Mouse (Mus musculus) c-Kit-positive CD71-positive TER-119-positive erythroid progenitor cells, embryonic 14.5 days (primary cell): ENCODE results near the gene Casz1.

ENCODE experiments used
- DNase-seq: peaks from one replicate; pipeline ENCODE4 v3.0.0-alpha.2; 2013; ENCODE audit warnings: low spot score

The Casz1 gene

DNA sequence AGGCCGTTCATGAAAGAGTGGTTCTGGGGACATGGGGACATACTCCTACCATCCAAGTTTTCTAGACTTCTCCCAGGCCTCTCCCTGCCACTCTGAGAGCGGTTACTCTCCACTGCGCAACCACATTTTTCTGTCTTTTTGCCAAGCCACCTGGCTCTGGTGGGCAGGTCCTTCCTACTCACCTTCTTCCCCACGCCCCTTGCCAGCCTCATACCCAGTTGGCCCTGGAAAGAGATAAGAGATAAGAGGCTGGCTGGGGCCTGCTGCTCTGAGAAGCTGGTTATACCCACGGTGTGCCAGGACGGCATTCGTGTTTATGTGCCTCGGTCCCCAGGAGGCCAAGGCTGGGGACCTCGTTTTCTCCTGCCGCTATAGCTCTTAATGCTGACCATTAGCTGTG is 102.6 kb downstream of the Casz1 start:
- DNase-seq: no peak

DNA sequence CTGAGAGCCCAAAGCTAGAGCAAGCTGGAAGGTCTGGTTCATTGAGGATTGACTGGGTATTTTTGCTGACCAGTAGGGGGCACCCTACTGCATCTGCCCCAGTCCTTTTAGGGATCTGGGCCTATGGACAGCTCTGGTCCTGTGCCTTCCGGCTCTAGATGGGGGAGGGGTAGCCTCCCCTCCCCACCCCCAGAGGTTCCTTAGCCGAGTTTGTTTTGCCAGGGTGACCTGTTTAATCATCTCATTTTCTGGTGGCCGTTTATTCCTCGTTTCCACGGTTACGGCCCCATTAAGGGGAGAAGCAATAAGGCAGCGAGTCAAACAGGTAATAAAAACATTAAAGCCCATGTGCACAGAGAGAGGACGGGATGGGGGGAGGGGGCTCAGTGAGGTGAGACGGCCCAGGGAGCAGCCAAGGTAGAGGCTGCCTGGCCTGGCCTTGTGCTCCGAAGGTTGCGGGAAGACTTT is 104.0 kb downstream of the Casz1 start:
- peak; percentile 13 for DNase-seq

DNA sequence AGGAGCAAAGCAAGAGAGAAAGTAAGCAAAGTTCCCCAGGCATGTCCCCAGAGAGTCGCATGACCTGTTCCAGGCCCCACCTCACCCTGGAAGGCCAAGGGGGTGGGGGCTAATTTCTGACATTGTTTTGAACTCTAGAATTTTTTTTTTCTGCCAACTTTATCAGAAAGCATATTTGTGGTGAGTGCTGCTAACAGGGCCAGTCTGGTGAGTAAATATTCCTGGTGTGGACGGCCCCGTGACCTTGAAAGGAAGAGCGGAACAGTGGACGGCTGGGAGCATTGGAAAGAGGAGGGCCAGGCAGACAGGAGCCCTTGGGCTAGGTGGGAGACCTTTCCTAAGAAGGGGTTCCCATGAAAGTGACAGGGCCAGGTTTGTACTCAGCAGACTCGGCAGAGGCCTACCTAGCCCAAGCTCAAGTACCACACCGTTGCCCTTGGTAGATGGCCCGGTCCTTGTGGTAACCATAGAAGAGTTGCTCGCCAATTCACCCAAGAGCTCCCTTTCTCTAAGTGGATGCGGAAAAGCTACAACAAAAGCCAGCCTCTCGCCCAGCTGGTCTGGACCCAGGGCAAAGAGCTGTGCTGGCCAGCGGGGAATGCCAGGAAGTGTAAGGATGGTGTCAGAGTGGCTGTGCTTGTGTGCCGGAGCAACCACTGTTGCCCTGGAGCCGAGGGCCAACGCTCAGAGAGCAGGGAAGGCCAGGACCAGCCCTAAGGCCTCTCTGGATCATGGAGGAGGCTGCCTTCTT is 104.7 kb downstream of the Casz1 start:
- no peak for DNase-seq

DNA sequence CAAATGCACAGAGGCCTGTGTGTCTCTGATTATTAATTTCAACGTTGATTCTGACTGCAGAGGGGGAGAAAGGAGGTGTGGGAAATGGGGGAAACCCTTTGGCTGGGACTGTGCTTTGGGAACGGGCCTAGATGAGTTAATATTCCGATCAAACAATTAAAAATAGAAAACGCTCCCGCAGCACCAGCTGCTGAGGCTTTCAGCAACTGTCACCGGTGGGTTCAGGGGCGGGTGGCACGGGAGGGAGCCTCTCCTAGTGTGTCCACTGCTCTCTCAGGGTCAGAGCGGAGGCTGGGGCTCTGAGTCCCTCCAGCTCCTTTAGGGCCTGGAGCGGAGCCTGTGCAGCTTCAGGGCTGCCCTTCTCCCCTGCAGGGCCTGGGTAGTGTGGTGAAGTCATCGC is 105.3 kb downstream of the Casz1 start:
- no peak for DNase-seq

DNA sequence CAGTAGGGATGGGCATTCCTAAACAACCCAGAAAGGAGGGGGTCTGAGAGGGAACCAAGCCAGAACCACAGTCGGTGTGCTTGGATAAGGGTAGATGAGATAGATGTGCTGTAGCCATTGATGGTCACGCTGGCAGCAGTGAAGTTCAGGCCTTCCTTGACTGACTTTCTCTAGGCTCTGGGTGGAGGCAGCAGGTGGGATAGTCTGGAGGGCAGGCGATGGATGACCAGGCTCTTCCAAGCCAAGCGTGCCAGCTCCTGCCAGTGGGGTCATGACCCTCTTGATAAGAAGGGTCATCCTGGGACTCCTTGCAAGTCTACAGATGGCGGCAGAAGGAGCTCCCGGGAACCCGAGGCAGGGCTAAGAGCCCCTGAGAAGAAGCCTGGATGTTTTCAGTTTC is 107.9 kb downstream of the Casz1 start:
- DNase-seq: no peak

DNA sequence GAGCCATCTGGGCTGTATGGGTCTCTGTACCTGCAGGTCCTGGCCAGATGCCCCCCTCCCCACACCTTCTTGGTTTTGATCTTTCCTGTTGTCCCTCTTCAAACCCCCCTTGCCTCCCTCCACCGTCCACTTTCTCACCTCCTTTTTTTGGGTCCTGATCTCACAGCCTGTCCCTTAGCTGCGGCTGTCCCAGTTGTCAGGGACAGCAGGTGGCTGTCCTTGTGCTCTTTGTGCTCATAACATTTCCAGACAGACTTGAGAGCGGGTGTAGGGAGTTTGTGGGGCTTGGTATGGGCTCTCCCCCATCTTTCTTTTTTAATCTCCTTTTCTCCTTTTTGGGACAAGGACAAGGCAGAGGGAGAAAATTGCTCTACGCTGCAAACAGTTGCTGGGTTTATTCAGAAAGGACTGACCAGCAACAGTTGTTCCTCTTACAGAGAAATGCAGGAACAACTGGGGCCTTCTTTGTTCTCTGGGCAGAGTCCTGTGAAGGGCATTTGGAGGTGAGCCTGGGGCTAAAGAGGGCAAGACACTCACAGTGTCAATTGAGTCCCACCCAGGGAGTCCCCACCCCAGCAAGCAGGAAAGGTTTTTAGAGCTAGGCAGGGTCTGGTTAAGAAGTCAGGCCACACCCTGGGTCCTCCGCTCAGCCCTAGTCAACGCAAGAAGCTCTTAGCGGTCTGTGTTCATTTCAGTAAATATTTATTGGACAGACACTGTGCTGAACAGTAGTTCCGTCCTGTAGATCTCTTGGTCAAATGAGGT is 108.8 kb downstream of the Casz1 start:
- DNase-seq: no peak

DNA sequence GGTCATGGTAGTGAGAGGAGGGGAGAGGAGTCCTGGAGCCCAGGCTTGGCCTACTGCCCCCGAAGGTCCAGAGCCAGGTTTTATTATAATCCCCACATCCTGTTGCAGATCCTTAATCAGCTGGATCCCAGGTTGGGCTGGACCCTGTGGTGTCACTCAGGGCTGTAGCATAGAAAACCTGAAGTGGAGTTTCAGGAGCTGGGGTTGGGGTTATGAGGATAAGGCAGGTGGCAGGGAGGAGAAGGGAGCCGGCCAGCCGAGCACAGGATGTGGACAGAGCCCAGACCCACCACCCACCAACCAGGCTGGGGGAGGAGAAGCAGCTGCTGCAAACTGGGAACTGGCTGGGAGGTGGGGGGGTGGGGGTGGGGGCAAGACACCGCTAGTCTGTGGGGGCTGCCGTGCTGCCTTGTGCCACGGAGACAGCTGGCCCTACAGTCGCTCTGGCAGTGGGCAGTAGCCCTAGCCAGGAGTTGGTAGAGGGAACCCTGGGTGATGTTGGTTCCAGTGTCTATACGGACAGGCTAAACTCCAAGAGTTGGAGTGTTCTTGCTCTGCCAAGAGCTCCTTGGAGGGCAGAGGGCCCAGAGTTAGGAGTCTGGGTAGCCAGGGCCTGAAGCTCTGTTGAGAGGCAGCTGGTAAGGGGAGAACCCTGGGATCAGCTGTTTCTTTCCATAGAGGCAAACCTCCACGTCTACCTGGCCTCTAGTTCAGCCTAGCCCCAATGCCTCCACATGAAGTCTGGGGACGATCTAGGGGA is 110.8 kb downstream of the Casz1 start:
- no peak for DNase-seq

DNA sequence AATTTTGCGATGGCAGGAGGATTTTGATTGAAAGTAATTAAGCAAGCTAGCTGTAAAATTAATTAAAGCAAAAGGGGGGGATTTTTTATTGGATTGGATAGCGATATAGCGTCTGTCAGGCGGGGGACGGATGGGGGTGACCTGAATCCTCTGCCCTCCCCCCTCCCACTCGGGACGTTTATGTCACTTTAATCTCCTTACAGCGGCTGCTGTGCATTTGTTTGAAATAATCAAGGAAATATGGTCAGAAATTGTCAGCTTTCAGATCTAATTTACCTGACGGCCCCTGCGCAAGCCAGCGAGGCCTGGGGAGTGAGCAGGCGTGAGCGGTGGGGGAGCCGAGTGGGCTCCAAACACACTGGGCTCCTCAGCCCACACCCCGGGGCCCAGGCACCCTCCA is 111.6 kb downstream of the Casz1 start:
- no peak for DNase-seq

DNA sequence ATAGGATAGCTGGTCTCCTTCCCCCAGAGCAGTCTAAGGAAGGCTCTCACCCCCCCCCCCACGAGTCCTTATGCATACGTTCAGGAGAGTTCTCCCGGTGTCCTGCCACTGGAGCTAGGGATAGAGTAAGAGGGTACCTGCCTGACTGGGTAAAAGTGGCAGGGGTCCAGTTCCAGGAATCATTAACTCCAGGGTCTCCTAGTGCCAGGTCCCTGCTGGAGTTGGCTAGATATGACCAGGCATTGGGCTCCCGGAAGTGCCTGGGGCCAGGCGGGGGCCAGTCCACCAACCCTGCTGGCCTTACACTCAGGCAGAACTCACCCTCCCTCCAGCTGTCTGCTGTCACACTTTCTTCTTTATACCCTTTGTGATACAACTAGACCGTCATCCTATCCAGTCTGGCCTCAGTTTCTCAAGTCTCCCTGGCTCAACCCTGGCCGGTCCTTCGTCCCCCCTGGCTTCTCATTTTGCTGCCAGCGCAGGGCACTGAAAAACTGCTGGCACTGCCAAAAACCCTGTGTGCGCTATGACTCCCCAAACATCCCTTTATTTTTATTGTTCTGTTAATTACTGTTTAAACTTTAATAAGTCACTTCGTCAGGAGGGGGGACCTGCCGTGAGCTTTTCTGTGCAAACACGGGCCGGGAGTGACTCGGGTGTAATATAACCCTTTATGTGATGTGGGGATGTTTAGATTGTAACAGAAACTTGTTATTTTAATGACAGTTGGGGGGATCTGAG is 114.6 kb downstream of the Casz1 start:
- DNase-seq: no peak

DNA sequence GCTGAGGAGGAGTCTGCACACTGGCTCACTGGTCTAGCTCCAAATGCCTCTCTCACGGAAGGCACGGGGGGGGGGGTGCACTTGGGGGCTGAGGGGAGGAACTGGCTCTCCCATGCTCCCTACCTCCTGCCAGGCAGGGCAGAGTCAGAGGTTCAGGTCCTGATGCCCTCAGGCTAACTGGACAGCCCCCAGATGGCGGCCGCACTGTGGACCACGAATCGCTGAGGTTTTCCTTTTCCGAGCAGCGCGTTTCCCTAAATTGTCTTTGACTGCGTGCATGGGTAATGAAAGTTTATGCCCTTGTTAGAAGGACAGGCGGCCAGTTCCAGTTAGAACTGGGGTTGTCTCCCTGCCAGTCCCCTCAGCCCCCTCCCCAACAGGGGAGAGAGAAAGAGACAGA is 116.4 kb downstream of the Casz1 start:
- DNase-seq: no peak

DNA sequence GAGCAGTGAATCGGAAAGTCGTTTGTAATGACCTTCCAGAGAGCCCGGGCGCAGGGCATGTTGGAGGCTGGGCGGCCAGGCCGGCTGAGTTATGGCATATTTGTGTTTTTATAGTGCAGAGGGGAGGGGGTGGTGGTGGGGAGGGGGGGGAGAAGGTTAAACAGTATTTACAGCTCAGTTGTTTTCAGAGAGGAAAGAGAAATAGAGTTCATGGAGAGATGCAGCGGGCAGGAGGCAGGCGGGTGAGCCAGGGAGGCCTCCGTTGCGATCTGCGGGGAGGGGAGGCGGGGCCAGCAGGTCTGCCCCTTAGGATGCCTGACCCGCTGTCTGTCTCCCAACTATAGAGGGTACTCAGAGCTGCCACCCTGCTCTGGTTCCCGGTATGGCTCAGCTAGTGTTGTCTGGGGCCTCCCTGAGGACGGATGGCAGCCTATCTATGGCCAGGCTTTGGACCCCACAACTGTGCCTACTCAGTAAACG is 118.0 kb downstream of the Casz1 start:
- DNase-seq: no peak

DNA sequence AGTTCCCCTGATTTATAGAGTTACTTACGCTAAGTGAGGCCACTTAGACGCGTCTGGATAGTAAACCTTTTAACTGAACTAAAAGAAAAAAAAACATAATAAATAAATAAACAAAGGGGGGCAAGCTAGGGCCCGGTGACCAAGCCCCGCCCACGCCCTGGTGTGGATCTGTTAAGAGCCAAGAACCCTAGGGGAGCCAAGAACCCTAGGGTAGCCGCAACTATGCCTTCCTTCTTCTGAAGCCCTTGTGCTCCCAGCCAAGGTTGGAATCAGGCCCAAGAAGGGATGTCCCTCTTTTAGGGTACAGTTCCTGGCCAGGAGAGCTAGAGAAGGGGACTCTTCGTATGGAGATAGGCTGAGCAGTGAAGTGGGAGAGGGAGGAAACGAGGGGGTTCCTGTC is 119.2 kb downstream of the Casz1 start:
- no peak for DNase-seq

DNA sequence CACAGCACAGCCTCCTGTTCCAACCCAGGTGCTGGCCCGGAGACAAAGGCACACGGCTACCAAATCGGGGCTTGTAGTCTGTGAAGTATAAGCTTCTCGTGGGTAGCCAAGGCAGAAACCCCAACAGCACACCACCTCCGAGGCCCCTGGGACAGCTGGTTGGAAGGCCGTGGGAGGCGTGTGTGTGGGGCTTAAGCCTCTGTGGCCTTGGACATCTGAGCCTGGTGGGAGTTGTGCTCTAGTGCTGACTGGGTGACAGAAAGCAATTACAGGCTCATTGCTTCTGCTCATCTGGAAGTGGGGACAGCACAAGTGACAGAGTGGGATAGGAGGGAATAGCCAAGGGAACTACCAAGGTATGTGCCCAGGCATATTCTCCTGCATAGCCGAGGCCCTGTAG is 119.7 kb downstream of the Casz1 start:
- no peak for DNase-seq

DNA sequence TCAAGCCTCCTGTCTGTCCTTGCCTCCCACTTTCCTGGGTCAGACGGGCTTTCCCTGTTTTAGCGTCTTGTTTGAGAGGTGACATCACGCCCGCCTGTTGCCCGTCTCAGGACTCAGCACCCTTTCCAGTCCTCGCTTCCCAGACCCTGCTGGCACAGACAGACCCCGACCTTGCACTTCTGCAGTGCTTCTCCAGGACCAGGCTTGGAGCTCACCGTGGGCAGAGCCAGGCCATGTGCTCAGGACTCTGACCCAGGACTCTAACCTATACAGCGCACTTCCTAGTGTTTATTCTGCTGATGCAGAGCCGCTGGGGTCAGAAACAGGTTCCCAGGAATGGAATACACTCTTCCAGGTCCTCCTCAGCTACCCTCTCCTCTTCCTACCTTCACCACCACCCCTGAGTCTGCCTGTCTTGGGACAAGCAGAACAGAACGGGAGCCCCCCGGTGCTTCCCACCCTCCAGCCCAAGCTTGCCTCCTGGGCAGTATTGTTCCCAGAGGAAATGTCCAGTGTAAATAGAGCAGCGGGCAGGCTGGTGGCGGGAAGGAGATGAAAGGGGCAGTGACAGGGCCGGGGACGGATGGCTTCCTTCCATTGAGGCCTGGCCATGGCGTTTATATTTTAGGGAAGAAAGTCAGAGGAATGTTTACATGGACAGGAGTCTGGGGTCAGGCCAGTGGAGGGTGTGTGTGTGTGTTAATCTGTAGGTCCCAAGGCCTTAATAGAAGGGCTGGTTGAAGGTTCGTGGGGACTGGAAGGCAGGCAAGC is 121.5 kb downstream of the Casz1 start:
- no peak for DNase-seq

DNA sequence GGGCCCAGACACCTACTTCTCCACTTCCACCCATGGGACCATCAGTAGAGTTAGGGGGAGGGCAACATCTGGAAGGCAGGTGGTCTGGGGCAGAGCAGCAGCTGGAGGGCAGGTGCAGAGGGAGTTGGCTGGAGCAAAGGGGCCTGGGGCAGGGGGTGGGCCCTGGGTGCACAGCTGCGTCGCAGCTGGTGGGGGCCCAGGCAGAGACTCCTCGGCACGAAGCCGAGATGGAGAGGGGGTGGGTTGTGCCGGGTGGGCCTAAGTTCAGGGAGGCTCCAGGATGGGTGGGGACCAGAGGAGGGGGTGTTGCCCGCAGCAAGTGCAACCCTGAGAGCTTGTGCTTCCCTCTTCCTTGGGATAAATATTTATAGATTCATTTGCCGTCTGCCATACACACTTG is 122.2 kb downstream of the Casz1 start:
- DNase-seq: no peak

DNA sequence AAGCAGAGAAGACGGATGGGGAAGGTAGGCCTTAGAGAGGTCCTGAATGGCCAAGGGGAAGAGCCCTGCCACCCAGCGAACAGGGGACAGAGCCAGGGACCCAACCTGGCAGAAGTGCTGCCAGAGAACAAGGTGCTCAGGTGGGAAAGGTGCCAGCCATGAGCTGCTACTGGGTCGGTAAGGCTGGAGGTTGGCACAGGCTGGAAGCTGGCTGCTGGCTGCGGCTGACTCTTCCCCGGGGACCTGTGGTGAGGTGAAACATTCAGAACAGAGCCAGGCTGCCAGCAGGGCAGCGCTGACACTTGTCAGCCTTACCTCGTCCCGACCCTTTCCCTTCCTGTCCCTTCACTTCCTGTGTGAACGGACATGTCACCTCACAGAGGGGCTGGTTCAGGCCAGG is 124.1 kb downstream of the Casz1 start:
- DNase-seq: no peak

DNA sequence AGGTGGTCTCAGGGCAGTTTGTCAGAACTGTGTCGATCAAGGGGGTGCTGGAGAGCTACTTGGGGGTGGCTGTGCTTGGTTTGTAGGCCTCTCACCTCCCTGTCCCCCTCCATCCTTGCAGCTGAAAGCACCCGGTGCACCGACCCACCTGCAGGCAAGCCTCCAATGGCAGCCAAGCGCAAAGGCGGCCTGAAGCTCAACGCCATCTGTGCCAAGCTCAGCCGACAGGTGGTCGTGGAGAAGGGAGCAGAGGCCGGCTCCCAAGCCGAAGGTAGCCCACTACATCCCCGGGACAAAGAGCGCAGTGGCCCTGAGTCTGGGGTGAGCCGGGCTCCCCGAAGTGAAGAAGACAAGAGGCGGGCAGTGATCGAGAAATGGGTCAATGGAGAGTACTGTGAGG is 124.6 kb downstream of the Casz1 start:
- no peak for DNase-seq

DNA sequence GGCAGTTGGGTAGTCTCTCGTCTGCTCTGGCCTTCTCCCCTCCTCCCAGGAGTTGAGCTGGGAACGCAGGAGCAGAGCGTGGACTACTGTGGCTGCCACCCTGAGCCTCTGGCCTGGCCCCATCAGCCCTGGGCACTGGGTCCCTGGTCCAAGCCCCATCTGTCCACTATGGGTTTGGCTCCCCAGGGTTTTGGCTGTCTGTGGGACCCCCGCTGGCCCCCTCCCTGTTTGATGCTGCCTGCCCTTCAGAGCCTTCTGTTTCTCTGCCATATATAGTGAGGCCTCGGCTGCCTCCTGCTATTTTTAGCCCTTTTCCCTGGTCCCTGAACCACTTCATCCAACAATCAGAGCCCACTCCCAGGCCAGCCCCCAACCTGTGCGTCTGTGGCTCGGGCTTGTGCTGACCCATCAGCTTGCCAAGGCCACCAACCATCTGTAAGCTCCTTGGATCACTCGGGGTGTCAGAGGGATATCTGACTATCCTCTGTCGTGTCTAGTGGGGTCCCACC is 126.5 kb downstream of the Casz1 start:
- no peak for DNase-seq

DNA sequence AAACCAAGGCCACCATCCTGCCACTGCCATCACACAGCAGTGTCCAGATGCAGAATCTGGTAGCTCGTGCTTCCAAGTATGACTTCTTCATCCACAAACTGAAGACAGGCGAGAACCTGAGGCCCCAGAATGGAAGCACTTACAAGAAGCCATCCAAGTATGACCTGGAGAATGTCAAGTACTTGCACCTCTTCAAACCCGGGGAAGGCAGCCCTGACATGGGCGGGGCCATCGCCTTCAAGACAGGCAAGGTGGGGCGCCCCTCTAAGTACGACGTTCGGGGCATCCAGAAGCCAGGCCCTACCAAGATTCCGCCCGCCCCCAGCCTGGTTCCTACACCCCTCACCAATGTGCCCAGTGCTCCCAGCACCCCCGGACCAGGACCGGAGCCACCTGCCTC is 128.9 kb downstream of the Casz1 start:
- DNase-seq: no peak

DNA sequence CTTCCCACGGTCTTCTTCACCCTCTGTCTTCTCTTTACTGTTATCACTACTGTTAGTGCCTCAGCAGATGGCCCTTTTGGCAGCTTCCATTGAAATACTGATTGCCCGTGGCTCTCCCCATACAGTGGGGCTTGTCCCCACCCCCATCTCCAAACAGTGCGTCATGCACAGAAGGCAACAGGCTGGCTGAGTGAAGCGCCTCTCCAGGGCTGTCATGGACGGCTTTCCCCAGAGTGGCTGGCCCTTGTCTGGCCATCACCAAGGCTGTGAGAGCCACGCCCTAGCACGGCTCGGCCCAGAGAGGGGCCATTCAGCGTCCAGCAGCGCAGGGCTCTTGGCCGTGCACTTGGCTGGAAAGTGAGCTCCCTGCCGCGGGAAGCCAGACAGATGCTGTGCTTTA is 131.0 kb downstream of the Casz1 start:
- no peak for DNase-seq

DNA sequence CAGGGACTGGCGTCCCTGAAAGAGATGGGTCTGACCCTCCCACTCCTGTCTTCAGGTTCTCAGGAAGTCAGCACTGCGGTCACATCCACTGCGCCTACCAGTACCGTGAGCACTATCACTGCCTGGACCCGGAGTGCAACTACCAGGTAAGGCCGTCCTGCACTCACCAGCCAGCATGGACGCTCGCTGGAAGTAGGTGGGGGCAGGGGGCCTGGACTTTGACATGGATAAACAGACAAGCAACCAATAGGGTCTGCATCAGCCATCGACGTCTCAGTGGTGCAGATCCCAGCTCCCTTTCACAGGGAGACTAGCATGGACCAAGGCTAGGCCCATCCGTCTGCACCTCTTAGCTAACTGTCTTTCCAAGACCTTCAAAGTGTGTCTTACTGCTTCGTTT is 131.9 kb downstream of the Casz1 start:
- DNase-seq: no peak
